Mouse (Mus musculus) brain, embryonic 14.5 days (tissue): ENCODE data around the gene Cux1.

Source experiments
- CTCF ChIP-seq: fragments of 200-500 bp; IDR thresholded peaks from 2 replicates; pipeline ENCODE4 v1.5.1; 2012; ENCODE audit warnings: inconsistent platforms, mild to moderate bottlenecking, moderate library complexity, borderline replicate concordance; ENCODE audit not compliant: insufficient read depth, insufficient read length; ENCODE audit errors: extremely low read depth
- POLR2A ChIP-seq: fragments of 200-500 bp; IDR thresholded peaks from 2 replicates; pipeline ENCODE4 v1.6.1; 2012; ENCODE audit warnings: mild to moderate bottlenecking, inconsistent platforms, borderline replicate concordance; ENCODE audit not compliant: poor library complexity, insufficient read depth, insufficient read length, severe bottlenecking; ENCODE audit errors: extremely low read depth

DNA sequence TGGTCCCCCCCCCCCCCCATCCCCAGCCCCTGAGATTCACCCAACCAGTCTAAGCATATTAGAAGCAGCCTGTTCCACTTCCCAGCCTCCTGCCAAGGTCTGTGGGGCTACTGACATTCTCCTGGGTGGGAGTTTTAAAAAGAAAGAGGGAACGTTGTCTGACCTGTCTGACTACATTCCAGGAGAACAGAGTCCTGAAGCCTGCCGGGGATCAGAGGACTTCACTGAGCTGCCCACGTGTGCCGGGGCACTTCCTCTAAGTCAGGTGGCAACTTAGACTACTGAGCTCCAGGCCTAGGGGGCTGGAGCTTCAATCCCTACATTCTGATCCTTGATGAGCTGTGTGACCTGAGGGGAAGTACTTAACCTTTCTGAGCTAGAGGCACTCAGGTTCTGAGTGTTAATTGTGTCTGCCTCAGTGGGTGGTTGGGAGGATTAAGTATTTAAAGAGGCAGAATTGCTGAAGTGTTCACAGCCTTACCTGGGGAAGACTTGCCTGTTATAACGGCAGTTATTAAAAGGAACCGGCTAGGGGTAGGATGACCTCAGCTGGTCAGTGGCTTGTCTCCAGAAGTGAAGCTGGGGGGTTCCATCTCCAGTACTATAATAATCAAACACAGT is 41.6 kb upstream of the Cux1 start:
- no peak for TF ChIP-seq CTCF
- no peak for TF ChIP-seq POLR2A
